Mouse (Mus musculus) forebrain, postnatal 0 days (tissue): ENCODE data around the gene Cebpa. TPM values are rescaled to one million over a fixed set of nuclear protein-coding genes. Genes with fewer than 3 reads are reported as not detected.

Experiments used
- ATAC-seq: fragments of 200-750 bp; cut with Nextera tagmentation; 2 replicates; pipeline ENCODE4 v1.8.0; 2017; ENCODE audit warnings: mild to moderate bottlenecking, moderate library complexity
- DNase-seq: peaks from one replicate; pipeline ENCODE4 v3.0.0-alpha.2; 2015
- H3K27ac ChIP-seq: fragments of 300-500 bp; sonication (generic); 2 replicates; pipeline ENCODE4 v1.5.1; 2014; ENCODE audit warnings: low read depth, mild to moderate bottlenecking, antibody characterized with exemption, low read length, moderate library complexity, mixed read lengths
- H3K27me3 ChIP-seq: fragments of 300-500 bp; sonication (generic); 2 replicates; pipeline ENCODE4 v1.6.1; 2014; ENCODE audit warnings: mild to moderate bottlenecking, low read length, mixed read lengths; ENCODE audit not compliant: insufficient read depth
- H3K36me3 ChIP-seq: fragments of 300-500 bp; sonication (generic); 2 replicates; pipeline ENCODE4 v1.6.1; 2014; ENCODE audit warnings: mild to moderate bottlenecking, moderate library complexity; ENCODE audit not compliant: insufficient read depth
- H3K4me1 ChIP-seq: fragments of 300-500 bp; sonication (generic); 2 replicates; pipeline ENCODE4 v1.6.1; 2014; ENCODE audit warnings: antibody characterized with exemption; ENCODE audit not compliant: insufficient read depth
- H3K4me2 ChIP-seq: fragments of 300-500 bp; sonication (generic); 2 replicates; pipeline ENCODE4 v1.6.1; 2014; ENCODE audit warnings: low read depth, mild to moderate bottlenecking, moderate library complexity
- H3K4me3 ChIP-seq: fragments of 300-500 bp; sonication (generic); 2 replicates; pipeline ENCODE4 v1.5.1; 2014; ENCODE audit warnings: low read depth, low read length, mixed read lengths
- H3K9ac ChIP-seq: fragments of 300-500 bp; sonication (generic); 2 replicates; pipeline ENCODE4 v1.6.1; 2014; ENCODE audit warnings: mild to moderate bottlenecking
- H3K9me3 ChIP-seq: fragments of 300-500 bp; sonication (generic); 2 replicates; pipeline ENCODE4 v1.6.1; 2016; ENCODE audit warnings: low read length
- CTCF ChIP-seq: sonication (generic); IDR thresholded peaks from 2 replicates; pipeline ENCODE4 v1.5.1; 2016; ENCODE audit warnings: antibody characterized with exemption, control low read depth, low read depth
- WGBS: fragments of 180-500 bp; shearing (Covaris S2); extraction: QIAGEN DNeasy Blood & Tissue Kit; methylation state at CpG from one replicate; pipeline ENCODE4 v1.1.7; 2014; 5-methylcytosine and 5-hydroxymethylcytosine counted together
- polyA plus RNA-seq: library from polyadenylated mRNA; unstranded; fragments of >200 nt; fragmentation: Nextera tagmentation; extraction: Ambion mirVana; gene quantifications from 2 replicates; pipeline ENCODE4 v1.2.1, GENCODE M21; 2015
- total RNA-seq: library from RNA; depleted of rRNA; stranded (reverse); fragments of >200 nt; gene quantifications from 2 replicates; pipeline ENCODE4 v1.2.3, GENCODE M21; 2014; rRNA removed

The Cebpa gene
- total RNA-seq: 3.6 and 5.0 TPM in 2 replicates
- polyA plus RNA-seq: 0.80 and 0.93 TPM in 2 replicates

- no peaks in the 10 kb centered on the region for H3K36me3 ChIP-seq
- H3K27me3 ChIP-seq: peaks cover 54% of the 10 kb centered on the region
- H3K9ac ChIP-seq: peak within 1 kb of the TSS; percentile 36
- no peaks in the 10 kb centered on the region for H3K9me3 ChIP-seq
- TF ChIP-seq CTCF: peak; percentile 87
- H3K4me3 ChIP-seq: peak within 1 kb of the TSS; percentile 55
- H3K27ac ChIP-seq: no peak within 1 kb of the TSS
- ATAC-seq (peak; percentile 94), DNase-seq (peak; percentile 92)
- H3K4me1 ChIP-seq: peaks cover 7% of the 10 kb centered on the region; the same call in 1 of the 2 replicates
- WGBS: under 1% methylated on average over 50 of the region's 50 CpGs
- H3K4me2 ChIP-seq: peak within 1 kb of the TSS; percentile 98
These were observed at the start of gene Cebpa for GRCm38 (mm10) chr7:35118841-35119413. Gene Cebpa, plus strand, starts transcription at chr7:35119293.

- DNase-seq: no peak
- no peak for ATAC-seq
These were observed 42.4 kb upstream of the Cebpa start for GRCm38 (mm10) chr7:35076645-35077044.

GRCm38 (mm10) chr7:35080843-35081338 is 38.2 kb upstream of the Cebpa start:
- no peak for ATAC-seq
- no peak overlapping the region for H3K9ac ChIP-seq

More at GRCm38 (mm10) chr7:35076645-35077044, 42.4 kb upstream of the Cebpa start:
- no peak for TF ChIP-seq CTCF
- Histone ChIP-seq H3K4me2 (no peak overlapping the region), H3K9ac (no peak overlapping the region), H3K4me1 (no peaks in the 10 kb centered on the region), H3K27ac (no peak overlapping the region), H3K4me3 (no peak overlapping the region), H3K9me3 (no peaks in the 10 kb centered on the region), H3K27me3 (no peaks in the 10 kb centered on the region), H3K36me3 (no peaks in the 10 kb centered on the region)
- WGBS: 29% methylated on average over 5 of the region's 5 CpGs

GRCm38 (mm10) chr7:35081406-35082104 is 37.5 kb upstream of the Cebpa start:
- no peaks in the 10 kb centered on the region for H3K36me3 ChIP-seq
- H3K9me3 ChIP-seq: no peaks in the 10 kb centered on the region
- DNase-seq: no peak
- TF ChIP-seq CTCF: no peak
- WGBS: 75% methylated on average over 9 of the region's 9 CpGs
- H3K9ac ChIP-seq: no peak overlapping the region
- H3K27me3 ChIP-seq: no peaks in the 10 kb centered on the region
- ATAC-seq: no peak
- H3K4me3 ChIP-seq: no peak overlapping the region
- peaks cover 5% of the 10 kb centered on the region; the same call in 1 of the 2 replicates for H3K4me1 ChIP-seq
- peak overlapping the region; percentile 51; the same call in 1 of the 2 replicates for H3K27ac ChIP-seq
- no peak overlapping the region for H3K4me2 ChIP-seq

More at GRCm38 (mm10) chr7:35080843-35081338, 38.2 kb upstream of the Cebpa start:
- TF ChIP-seq CTCF: no peak
- Histone ChIP-seq H3K36me3 (no peaks in the 10 kb centered on the region), H3K4me1 (no peaks in the 10 kb centered on the region; the same call in 1 of the 2 replicates), H3K4me2 (no peak overlapping the region), H3K9me3 (no peaks in the 10 kb centered on the region), H3K4me3 (no peak overlapping the region), H3K27me3 (no peaks in the 10 kb centered on the region), H3K27ac (peak overlapping the region; percentile 51)
- DNase-seq: no peak
- WGBS: 52% methylated on average over 10 of the region's 10 CpGs

DNA sequence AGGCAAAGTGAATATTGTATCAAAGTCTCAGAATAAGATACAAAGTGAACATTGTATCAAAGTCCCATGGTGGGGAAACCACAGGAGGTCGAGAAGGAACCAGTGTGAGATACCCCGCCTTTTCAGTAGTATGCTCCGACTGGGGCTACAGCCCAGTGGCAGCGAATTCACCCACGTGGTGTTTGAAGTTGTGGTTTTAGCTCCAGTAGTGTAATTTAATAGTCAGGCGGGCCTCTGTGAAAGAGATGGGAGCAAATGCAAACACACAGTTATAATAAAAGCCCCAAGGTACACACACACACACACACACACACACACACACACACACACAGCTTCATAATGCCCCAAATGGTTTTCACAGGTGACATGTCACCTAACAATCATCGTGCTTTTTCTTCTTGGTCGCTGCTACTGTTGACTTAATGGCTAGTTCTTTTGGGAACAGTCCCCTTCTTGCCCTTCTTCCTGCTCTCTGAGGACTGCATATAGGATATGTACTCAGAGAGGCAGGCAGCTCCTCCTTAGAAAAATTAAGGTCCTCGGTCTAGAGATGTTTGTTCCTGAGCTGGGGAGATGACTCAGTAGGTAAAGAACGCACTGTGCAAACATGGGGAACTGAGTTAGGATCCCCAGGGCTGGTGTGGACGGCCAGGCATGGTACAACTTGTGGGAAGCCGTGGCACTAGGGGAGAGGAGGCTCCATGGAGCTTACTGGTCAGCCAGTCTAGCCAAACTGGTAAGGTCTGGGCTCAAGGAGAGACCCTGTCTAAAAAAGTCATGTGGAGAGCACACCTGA is 34.3 kb upstream of the Cebpa start:
- DNase-seq (no peak), ATAC-seq (no peak)
- Histone ChIP-seq H3K4me2 (no peak overlapping the region), H3K9ac (no peak overlapping the region), H3K9me3 (no peaks in the 10 kb centered on the region), H3K27ac (no peak overlapping the region), H3K4me1 (peaks cover 12% of the 10 kb centered on the region; the same call in 1 of the 2 replicates), H3K27me3 (no peaks in the 10 kb centered on the region), H3K4me3 (no peak overlapping the region), H3K36me3 (no peaks in the 10 kb centered on the region)
- 85% methylated on average over 12 of the region's 12 CpGs for WGBS
- TF ChIP-seq CTCF: no peak

GRCm38 (mm10) chr7:35086271-35086861 is 32.7 kb upstream of the Cebpa start:
- Histone ChIP-seq H3K27ac (no peak overlapping the region), H3K9ac (peak overlapping the region; percentile 18; the same call in 1 of the 2 replicates), H3K27me3 (no peaks in the 10 kb centered on the region), H3K9me3 (no peaks in the 10 kb centered on the region), H3K36me3 (no peaks in the 10 kb centered on the region), H3K4me1 (peaks cover 12% of the 10 kb centered on the region; the same call in 1 of the 2 replicates), H3K4me3 (peak overlapping the region; percentile 22), H3K4me2 (peak overlapping the region; percentile 50)
- peak; percentile 42 for TF ChIP-seq CTCF
- peak; percentile 93 for ATAC-seq
- DNase-seq: peak; percentile 66
- WGBS: 1% methylated on average over 21 of the region's 21 CpGs
